Mouse (Mus musculus) thymus, adult 2 months (tissue): ENCODE results near the gene Arrdc5.

Experiments used
- CTCF ChIP-seq: fragments of 200-500 bp; IDR thresholded peaks from 2 replicates; pipeline ENCODE4 v1.5.1; 2012; ENCODE audit warnings: mild to moderate bottlenecking, control low read depth, low read length, moderate library complexity, borderline replicate concordance; ENCODE audit not compliant: control insufficient read depth, poor library complexity, insufficient read depth; ENCODE audit errors: extremely low read depth
- POLR2A ChIP-seq: fragments of 200-500 bp; IDR thresholded peaks from 2 replicates; pipeline ENCODE4 v1.6.1; 2012; ENCODE audit warnings: mild to moderate bottlenecking, low read length, control low read depth, moderate library complexity; ENCODE audit not compliant: control insufficient read depth, poor library complexity, insufficient read depth; ENCODE audit errors: extremely low read depth

DNA sequence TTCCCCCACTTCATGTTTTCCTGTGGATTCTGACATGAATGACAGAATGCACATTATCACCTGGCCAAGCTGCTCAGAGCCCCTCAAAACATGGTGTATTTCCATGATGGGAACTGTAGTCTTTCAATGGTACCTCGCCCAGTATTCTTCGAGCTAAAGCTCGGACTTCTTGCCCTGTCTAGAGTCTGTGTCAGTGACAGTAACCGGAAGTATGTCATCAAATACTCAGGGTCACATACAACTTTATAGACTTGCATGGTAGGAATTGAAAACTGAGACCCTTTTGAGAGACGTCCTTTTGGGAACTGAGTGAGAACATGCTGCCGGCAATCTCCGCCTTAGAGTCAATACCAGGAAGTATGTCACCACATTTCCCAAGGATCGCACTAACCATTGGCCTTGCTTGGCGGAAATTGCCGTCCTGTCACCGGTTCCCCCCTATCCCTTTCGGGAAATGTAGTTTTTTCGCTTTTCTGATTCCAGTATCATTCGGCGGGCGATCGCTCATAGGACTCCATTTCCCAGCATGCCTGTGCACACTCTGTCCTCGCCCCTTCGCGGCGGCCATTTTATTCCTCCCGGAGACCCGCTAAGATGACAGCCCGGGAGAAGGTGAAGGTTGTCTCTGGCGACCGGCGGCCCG, 43.7 kb downstream of the Arrdc5 start, which contains the start of gene Fem1a:
- peak; percentile 35; the same call in 1 of the 2 replicates for TF ChIP-seq POLR2A
- no peak for TF ChIP-seq CTCF
